Mouse (Mus musculus) heart, postnatal 0 days (tissue): ENCODE data around the gene Supt3. TPM values are rescaled to one million over a fixed set of nuclear protein-coding genes. Genes with fewer than 3 reads are reported as not detected.

Experiments
- ATAC-seq: fragments of 200-750 bp; cut with Nextera tagmentation; 2 replicates; pipeline ENCODE4 v1.8.0; 2017; ENCODE audit warnings: low read depth, moderate number of reproducible peaks, moderate library complexity; ENCODE audit not compliant: insufficient read depth
- DNase-seq: peaks from one replicate; pipeline ENCODE4 v3.0.0-alpha.2; 2016; ENCODE audit warnings: low spot score
- H3K27ac ChIP-seq: fragments of 300-500 bp; sonication (generic); 2 replicates; pipeline ENCODE4 v1.5.1; 2014; ENCODE audit warnings: low read depth, mild to moderate bottlenecking
- H3K27me3 ChIP-seq: fragments of 300-500 bp; sonication (generic); 2 replicates; pipeline ENCODE4 v1.6.1; 2014; ENCODE audit warnings: low read length, mixed read lengths; ENCODE audit not compliant: control insufficient read depth, insufficient read depth
- H3K36me3 ChIP-seq: fragments of 300-500 bp; sonication (generic); replicated peaks from 2 replicates; pipeline ENCODE4 v1.6.1; 2014; ENCODE audit warnings: low read length, mixed read lengths; ENCODE audit not compliant: control insufficient read depth, insufficient read depth
- H3K4me1 ChIP-seq: fragments of 300-500 bp; sonication (generic); 2 replicates; pipeline ENCODE4 v1.6.1; 2014; ENCODE audit warnings: antibody characterized with exemption; ENCODE audit not compliant: control insufficient read depth, insufficient read depth
- H3K4me2 ChIP-seq: fragments of 300-500 bp; sonication (generic); 2 replicates; pipeline ENCODE4 v1.6.1; 2014; ENCODE audit warnings: low read depth, mild to moderate bottlenecking, low read length, moderate library complexity
- H3K4me3 ChIP-seq: fragments of 300-500 bp; sonication (generic); 2 replicates; pipeline ENCODE4 v1.5.1; 2014; ENCODE audit warnings: low read depth, low read length
- H3K9ac ChIP-seq: fragments of 300-500 bp; sonication (generic); replicated peaks from 2 replicates; pipeline ENCODE4 v1.6.1; 2014; ENCODE audit warnings: low read depth, low read length, mixed read lengths
- H3K9me3 ChIP-seq: fragments of 300-500 bp; sonication (generic); replicated peaks from 2 replicates; pipeline ENCODE4 v1.6.1; 2016; ENCODE audit warnings: low read length; ENCODE audit not compliant: control insufficient read depth
- CTCF ChIP-seq: IDR thresholded peaks from 2 replicates; pipeline ENCODE4 v1.5.1; 2016; ENCODE audit warnings: antibody characterized with exemption, control low read depth, low read depth
- EP300 ChIP-seq: IDR thresholded peaks from 2 replicates; pipeline ENCODE4 v1.6.1; 2016; ENCODE audit warnings: antibody characterized with exemption, low read depth
- WGBS: fragments of 180-500 bp; shearing (Covaris S2); extraction: QIAGEN DNeasy Blood & Tissue Kit; methylation state at CpG from one replicate; pipeline ENCODE4 v1.1.7; 2014; 5-methylcytosine and 5-hydroxymethylcytosine counted together
- polyA plus RNA-seq: library from polyadenylated mRNA; unstranded; fragments of >200 nt; fragmentation: Nextera tagmentation; extraction: Ambion mirVana; gene quantifications from 2 replicates; pipeline ENCODE4 v1.2.1, GENCODE M21; 2015
- total RNA-seq: library from RNA; depleted of rRNA; stranded (reverse); fragments of >200 nt; gene quantifications from 2 replicates; pipeline ENCODE4 v1.2.3, GENCODE M21; 2014; ENCODE audit warnings: low replicate concordance

Gene Supt3
- total and polyA plus RNA-seq, 2 experiments from 2014 or later: 4.3 to 19.5 TPM

DNA sequence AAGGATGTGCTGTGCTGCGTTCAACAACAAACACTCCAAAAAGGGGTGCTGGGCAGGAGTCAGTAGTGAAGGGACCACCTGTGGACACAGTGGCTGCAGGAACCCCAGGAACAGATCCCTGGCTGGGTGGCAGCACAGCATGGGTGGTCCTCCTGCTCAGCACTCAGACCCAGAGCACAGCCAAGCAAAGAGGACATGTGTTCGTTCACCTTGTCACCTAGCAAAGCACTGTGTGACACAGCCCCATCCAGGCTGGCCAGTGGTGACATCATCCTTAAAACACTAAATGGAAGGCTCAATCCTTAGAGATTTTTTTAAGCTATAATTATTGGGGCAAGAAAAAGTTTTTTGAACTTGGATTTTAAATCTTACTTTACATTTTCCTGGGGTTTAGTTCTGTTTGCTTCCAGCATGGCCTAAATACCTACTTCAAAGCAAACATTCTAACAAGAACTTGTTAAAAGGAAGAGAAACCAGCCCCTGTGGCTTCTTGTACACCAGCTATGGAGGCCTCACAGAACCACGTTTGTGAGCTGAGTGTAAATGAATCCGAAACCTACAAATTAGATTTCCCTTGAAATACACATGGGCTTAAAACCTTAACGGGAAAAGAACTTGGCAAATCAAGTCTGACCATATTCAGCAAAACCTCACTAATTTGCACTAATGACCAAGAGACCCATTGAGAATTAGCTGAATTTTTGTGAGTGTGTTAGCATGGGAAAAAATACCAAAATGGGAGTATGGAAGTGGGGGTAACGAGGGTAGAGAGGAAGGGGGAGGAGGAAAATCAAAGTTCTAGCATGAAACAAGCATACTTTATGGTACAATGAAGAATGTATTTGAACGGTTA, 295.8 kb downstream of the Supt3 start:
- ATAC-seq: no peak
- Histone ChIP-seq H3K4me3 (no peak overlapping the region), H3K4me2 (no peak overlapping the region), H3K9ac (no peak overlapping the region), H3K36me3 (no peaks in the 10 kb centered on the region), H3K27me3 (no peaks in the 10 kb centered on the region), H3K27ac (no peak overlapping the region), H3K9me3 (no peaks in the 10 kb centered on the region), H3K4me1 (no peaks in the 10 kb centered on the region)
- DNase-seq: no peak
- WGBS: 72% methylated on average over 7 of the region's 7 CpGs
- TF ChIP-seq EP300 (no peak), CTCF (no peak)

DNA sequence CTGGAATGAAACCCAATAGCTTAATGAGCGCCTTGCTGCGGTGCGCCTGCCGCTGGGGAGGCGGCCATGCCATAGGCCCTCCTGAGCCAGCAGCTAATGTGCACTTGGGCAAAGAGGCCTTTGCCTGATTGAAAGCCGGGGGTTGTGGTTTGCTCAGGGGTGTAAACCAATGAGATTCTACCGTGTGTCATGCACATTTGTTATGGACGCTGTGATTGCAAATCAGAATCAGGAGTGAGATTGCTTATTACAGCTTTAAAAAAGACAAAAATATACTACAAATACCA, 296.3 kb downstream of the Supt3 start:
- H3K27me3 ChIP-seq: no peaks in the 10 kb centered on the region
- no peak for ATAC-seq
- no peaks in the 10 kb centered on the region for H3K4me1 ChIP-seq
- no peak overlapping the region for H3K9ac ChIP-seq
- no peak for DNase-seq
- no peak overlapping the region for H3K4me2 ChIP-seq
- no peak overlapping the region for H3K27ac ChIP-seq
- no peaks in the 10 kb centered on the region for H3K36me3 ChIP-seq
- TF ChIP-seq CTCF: no peak
- TF ChIP-seq EP300: no peak
- H3K9me3 ChIP-seq: no peaks in the 10 kb centered on the region
- WGBS: 94% methylated on average over 8 of the region's 8 CpGs
- H3K4me3 ChIP-seq: no peak overlapping the region

DNA sequence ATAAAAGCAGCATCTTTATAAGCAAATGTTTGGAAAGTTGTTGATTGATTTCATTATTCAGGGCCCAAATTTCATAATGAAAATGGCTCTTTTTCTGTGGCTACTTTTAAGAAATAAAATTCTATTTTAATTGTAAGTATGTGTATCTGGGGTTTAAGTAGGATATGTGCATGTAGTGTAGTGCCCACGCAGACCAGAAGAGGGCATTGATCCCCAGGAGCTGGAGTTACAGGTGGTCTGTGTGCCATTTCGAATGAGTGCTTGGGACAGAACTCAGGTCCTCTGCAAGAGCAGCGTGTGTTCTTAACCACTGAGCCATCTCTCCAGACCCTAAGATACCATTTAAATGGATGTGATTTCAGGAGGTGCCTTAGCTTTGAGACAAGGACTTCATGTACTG, 296.8 kb downstream of the Supt3 start:
- DNase-seq (no peak), ATAC-seq (no peak)
- 80% methylated on average over 3 of the region's 3 CpGs for WGBS
- no peak for TF ChIP-seq CTCF
- TF ChIP-seq EP300: no peak
- Histone ChIP-seq H3K4me3 (no peak overlapping the region), H3K27ac (no peak overlapping the region), H3K9me3 (no peaks in the 10 kb centered on the region), H3K27me3 (no peaks in the 10 kb centered on the region), H3K9ac (no peak overlapping the region), H3K4me2 (no peak overlapping the region), H3K4me1 (no peaks in the 10 kb centered on the region), H3K36me3 (no peaks in the 10 kb centered on the region)

DNA sequence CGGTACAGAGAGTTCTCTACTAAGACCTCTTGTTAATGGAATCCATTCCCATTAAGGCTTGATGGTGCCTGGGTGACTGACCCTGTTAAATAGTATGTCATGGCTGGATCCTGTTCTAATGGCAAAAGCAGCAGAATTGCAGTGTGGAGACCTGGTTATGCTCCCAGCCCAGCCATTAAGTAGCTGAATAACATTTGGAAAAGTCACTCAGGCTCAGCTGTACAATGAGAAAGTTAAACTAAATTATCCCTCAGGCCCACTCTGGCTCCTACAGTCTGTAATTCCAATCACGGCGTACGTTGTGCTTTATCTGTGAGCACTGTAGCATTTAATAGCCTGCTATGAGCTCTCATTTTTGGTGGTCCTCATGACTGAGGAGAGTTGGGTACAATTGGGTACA, 300.0 kb downstream of the Supt3 start:
- no peak overlapping the region for H3K9ac ChIP-seq
- ATAC-seq (no peak), DNase-seq (no peak)
- TF ChIP-seq EP300: no peak
- no peak for TF ChIP-seq CTCF
- no peak overlapping the region for H3K4me2 ChIP-seq
- H3K4me3 ChIP-seq: no peak overlapping the region
- H3K9me3 ChIP-seq: no peaks in the 10 kb centered on the region
- no peak overlapping the region for H3K27ac ChIP-seq
- no peaks in the 10 kb centered on the region for H3K27me3 ChIP-seq
- no peaks in the 10 kb centered on the region for H3K4me1 ChIP-seq
- no peaks in the 10 kb centered on the region for H3K36me3 ChIP-seq
- 91% methylated on average over 4 of the region's 4 CpGs for WGBS

DNA sequence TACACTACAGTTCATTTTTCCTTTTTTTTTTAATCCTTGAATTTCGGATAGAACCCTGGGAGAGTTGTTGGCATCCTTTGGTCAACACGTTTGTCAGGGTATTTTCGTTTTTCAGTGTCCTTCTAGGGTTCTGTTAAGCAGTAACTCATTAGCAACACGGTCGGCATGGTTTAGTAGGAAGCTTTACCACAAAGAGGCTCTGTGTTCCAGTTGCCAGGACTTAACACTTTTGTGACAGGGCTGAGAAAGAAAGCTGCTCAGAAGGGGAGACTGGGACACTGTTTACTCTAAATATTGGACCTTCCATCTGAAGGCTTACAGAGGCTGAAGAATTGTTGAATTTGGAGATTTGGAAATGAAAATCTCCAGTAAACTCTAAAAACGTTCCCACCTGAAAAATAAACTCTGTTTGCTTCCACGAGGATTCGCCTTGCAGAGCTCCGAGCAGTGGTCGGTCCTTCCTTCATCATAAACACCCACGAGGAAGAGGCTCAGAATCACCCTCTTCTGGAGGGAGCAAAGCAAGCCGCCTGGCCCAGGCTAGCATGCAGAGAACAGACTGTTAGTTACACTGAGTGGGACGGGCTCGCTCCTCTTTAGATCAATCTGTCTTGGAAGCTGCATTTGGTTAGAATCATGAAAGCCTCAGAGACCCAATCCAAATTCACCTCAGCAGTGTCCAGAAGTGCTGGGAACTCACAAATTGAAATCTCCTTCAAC, 301.1 kb downstream of the Supt3 start:
- Histone ChIP-seq H3K36me3 (no peaks in the 10 kb centered on the region), H3K9ac (no peak overlapping the region), H3K9me3 (no peaks in the 10 kb centered on the region), H3K4me2 (no peak overlapping the region), H3K27me3 (no peaks in the 10 kb centered on the region), H3K4me1 (no peaks in the 10 kb centered on the region), H3K27ac (no peak overlapping the region), H3K4me3 (no peak overlapping the region)
- 73% methylated on average over 14 of the region's 14 CpGs for WGBS
- TF ChIP-seq CTCF (no peak), EP300 (no peak)
- ATAC-seq (no peak), DNase-seq (no peak)
